Mouse (Mus musculus) small intestine, adult 2 months (tissue): Measurements from ENCODE around the gene Garnl3.

Source experiments
- CTCF ChIP-seq: fragments of 200-500 bp; IDR thresholded peaks from 2 replicates; pipeline ENCODE4 v1.5.1; 2012; ENCODE audit warnings: low read depth, mild to moderate bottlenecking, control low read depth, inconsistent platforms, low read length, moderate library complexity, mixed read lengths; ENCODE audit not compliant: insufficient replicate concordance, insufficient read length; ENCODE audit errors: extremely low read depth
- POLR2A ChIP-seq: fragments of 200-500 bp; IDR thresholded peaks from 2 replicates; pipeline ENCODE4 v1.6.1; 2012; ENCODE audit warnings: low read depth, mild to moderate bottlenecking, control low read depth, inconsistent platforms, low read length, moderate library complexity

- TF ChIP-seq POLR2A: no peak
- TF ChIP-seq CTCF: no peak
These were observed 42.2 kb upstream of the Garnl3 start for GRCm38 (mm10) chr2:33173686-33174085.
